Mouse (Mus musculus) spleen, postnatal 10 days (tissue): Measurements from ENCODE around the gene Cyp2s1.

Source experiments
- DNase-seq, 2 experiments: peaks; one replicate each; pipeline ENCODE4 v3.0.0; 2021 to 2022; ENCODE audit warnings: low spot score in 2 of 2

The Cyp2s1 gene

DNA sequence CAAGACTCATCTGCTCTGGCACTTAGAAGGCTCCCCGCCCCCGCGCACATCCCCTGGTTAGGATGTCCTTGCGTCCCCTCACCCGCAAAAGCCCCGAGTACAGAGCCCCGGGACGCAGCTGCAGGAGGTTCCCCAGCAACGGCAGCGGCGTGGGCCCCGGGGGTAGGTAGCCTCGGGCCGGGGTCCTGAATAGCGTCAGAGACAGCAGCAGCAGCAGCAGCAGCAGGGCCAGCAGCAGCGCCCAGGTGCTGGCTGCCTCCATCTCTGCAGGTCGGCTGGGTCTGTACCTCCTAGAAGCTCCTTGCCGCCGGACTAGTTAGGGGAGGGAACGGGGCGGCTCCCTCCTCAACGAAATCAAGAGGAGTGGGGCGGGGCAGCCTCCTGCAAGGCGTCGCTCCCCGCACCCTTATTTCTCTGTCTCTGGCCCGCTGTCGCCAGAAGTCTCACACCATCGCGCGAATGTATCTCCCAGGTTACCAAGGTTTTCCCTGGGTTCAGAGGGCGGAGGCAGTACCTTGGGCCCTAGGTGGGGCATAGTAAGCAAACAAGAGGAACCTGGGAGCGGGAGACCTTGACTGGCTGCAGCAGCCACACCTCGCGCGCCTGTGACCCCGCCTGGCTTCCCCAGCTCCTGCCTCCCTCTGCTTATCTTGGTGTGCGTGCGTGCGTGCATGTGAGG is at the start of gene Cyp2s1:
Gene Cyp2s1 (minus strand): TSS at position 673 of the 679 bp plus-strand sequence.
- peak; percentile 7 to 35 for DNase-seq

DNA sequence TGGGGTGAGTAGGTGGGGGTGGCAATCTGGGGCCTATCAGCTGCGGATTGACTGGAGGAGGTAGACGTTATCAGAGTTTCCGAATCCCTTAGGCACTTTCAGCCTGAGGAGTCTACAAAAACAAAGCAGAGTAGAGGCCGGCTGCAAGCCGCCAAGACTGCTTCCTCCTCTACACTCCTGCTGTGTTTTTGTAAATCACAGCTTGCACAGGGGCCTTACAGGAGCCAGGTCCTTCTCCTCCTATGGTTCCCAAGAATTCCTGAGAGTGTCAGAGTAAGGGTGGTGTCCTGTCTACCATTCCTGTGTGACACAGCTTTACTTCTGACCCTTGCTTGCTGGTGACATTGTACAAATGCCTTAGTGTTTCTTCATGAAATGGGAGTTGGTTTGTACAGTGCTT is 48.1 kb upstream of the Cyp2s1 start:
- DNase-seq = no peak

DNA sequence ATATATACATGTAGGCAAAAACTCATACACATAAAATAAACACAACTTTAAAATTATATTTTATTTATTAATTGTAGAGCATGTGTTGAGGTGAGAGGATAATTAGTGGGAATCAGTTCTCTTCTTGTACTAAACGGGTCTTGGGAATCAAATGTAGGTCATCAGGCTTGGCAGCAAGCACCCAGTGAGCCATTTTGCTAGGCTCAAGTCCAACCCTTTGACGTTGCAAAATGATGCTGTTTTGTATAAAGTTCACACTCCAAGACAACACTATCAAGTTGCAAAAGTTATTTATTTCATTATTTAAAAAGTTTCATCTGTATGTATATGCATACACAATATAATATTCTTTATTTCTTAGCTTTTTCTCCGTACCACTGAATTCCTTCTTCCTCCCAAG is 47.0 kb upstream of the Cyp2s1 start:
- DNase-seq = no peak

DNA sequence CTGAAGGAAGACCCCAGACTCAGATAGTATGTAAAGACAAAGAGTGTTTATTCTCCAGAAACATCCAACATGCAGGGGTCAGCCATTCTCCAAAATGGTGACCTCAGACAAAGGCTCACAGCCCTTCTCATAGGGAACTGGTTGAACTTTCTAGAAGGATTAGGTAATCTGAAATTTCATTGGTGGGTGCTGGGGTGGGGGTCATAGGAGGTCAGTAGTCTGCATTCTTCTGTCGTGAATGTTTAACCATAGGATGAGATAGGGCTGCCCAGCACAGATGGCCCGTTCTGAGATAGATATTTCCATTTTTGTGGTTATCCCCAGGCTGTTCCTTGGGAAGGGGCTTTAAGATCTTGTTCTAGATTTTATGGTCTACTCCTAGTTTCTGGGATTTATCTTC is 45.7 kb upstream of the Cyp2s1 start:
- DNase-seq = no peak

DNA sequence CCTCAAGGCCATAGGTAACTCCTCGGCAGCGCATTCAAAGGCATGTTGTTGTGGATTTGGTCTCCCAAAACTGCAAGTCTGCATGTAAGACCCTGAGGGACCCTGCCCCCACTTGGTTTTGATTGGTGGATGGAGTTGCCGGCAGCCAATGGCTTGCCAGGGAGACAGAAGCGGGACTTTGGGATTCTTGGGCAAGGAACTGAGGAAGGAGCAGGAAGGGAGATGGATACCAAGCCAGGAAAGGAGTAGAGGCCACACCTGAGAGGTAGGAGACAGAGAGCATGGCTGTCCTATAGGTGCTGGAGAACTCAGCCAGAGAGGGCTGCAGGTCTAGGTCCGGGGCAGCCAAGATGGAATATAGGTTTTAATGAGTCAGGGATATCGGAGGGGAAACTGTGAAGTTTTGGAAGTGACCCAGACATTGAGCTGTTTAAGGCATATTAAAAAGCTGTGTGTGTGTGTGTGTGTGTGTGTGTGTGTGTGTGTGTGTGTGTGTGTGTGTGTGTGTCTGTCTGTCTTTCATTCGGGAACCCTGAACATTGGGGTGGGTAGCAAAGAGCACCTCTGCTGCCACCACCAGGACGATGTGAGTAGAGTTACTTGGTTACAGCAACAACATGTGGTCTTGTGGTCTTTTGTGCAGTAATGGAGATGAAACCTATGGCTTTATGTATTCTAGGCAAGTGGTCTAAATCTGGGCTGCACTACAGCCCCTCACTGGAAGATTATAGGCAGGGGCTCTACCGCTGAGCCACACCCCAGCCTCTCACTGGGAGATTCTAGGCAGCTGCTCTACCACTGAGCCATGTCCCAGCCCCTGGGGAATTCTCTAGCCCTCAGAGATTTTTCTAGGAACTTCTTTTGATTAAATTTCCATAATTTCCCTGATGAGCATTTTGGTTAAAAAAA is 43.5 kb upstream of the Cyp2s1 start:
- DNase-seq = no peak

DNA sequence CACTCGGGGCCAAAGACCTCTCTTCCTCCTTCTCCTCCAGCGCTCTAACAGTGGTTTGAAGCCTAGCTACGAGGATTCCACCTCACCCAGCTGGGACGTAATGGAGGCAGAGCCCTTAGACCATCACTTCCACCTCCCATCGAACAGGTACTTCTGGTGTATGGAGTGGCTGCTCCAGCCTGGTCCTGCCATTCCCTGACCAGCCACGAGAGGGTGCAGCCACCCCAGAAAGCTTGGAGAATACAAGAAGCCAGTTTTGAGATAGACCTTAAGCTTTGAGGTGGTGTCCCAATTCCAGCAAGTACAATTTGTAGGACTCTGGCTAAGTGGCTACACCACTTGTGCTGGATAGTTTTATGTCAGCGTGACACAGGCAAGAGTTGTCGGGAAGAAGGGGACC is 38.4 kb upstream of the Cyp2s1 start:
- DNase-seq = peak; percentile 28 to 70

DNA sequence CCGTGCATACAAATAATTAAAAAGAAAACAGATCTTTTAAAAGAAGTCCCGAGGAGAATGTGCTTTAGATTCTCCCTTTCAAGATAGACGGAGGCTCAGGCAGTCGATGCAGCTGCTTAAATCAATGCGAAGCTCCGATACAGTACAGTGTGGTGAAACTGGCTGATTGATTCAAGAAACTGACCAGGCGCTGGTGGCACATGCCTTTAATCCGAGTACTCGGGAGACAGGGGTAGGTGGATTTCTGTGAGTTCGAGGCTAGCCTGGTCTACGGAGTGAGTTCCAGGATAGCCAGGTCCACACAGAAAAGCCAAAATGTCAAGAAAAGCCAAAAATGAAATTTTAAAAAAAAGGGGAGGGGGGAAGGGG is 31.7 kb upstream of the Cyp2s1 start:
- no peak for DNase-seq

DNA sequence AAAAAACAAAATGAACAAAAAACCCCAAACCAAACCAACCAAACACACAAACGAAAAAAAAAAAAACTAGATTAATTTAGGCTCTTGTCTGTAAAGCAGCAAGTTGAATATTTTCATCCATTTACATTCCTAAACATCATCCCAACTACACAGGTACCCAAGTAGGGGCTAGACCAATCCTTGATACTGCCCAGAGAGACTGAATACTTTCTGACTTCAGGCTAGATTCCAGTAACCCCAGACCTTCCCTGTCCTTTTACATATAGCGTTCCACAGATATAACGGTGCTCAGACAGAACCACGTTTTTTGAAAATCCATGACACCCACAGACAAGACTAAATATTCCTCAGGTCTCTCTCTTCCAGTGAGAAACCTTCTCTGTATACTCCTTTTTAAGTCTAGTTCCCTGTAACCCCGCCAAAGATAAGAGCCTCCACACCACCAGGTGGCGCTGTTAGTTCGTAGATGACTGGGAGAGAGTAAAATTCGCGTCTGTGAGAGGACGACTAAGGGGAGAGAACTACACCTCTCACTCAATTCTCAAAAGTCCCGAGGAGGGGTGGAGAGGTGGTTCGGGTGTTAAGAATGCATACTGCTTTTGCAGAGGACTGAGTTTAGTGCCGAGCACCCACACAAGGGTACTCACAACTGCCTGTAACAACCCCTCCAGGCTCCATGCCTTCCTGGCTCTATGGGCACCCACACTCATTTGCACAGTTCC is 31.2 kb upstream of the Cyp2s1 start:
- peak; percentile 54 to 85 for DNase-seq

DNA sequence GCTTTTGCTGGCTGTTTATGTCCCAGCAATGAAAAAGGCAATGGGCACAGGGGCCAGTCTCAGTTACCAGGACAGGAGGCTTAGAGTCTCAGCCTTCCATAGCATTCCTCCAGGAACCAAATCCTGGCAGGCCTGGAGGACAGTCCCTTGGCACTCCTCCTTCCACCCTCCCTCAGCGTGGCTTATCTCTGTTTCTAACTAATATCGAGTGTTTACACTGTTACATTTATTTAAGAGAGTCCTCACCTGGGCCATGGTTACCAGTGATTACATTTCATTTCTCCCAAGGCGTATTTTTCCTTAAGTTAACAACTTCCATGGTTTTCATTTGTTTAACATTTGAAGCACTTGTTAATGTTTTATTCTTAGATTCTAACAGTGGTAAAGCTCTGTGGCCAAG is 28.2 kb upstream of the Cyp2s1 start:
- no peak for DNase-seq

DNA sequence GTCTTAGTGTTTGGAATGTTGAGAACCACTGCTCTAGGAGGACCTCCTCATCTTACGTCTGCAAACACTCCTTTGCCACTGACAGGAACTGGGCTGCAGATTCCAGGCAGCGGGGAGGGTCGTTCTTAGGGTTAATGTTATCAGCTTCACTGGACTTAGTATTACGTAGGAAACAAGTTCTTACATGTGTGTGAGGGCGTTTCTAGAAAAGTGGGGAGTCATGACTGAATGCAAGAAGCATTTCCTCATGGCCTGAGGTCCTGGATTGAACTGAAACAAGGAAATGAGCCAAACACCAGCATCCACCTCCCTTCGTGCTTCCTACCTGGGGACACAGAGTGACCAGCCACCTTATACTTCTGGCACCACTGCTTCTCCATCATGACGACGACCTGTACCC is 27.7 kb upstream of the Cyp2s1 start:
- no peak for DNase-seq

DNA sequence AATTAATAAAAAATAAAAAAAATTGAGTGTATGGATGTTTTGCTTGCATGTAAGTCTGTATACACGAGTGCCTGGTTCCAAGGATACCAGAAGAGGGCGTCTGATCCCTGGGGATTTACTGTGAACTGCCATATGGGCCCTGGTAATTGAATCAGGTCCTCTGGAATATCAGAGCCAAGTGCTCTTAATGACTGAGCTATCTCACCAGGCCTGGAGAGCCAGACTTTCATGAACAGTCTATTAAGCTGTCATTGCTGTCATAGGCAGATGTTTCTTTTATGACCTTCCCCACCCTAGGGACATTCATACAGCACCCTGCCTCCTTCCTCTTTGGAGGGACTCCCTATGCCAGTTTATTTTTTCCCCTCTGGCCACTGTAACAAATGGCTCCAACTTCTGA is 26.8 kb upstream of the Cyp2s1 start:
- DNase-seq = no peak

DNA sequence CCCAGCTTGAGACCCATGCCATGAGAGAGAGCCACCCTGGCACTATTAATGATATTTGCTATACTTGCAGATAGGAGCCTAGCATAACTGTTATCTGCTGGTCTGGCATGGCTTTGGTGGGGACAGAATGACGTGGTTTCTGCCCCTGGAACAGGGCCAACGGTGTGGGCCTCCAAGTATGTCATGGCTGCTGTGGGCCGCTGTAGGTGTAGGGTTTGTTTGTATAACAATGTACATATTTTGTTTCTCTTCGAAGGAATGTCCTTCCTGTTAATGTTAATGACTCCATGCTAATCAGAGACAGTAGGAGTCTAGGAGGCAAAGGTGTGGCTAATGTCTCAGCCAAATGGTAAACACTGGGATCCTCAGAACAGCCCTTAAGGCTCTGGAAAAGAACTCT is 24.2 kb upstream of the Cyp2s1 start:
- DNase-seq = no peak

DNA sequence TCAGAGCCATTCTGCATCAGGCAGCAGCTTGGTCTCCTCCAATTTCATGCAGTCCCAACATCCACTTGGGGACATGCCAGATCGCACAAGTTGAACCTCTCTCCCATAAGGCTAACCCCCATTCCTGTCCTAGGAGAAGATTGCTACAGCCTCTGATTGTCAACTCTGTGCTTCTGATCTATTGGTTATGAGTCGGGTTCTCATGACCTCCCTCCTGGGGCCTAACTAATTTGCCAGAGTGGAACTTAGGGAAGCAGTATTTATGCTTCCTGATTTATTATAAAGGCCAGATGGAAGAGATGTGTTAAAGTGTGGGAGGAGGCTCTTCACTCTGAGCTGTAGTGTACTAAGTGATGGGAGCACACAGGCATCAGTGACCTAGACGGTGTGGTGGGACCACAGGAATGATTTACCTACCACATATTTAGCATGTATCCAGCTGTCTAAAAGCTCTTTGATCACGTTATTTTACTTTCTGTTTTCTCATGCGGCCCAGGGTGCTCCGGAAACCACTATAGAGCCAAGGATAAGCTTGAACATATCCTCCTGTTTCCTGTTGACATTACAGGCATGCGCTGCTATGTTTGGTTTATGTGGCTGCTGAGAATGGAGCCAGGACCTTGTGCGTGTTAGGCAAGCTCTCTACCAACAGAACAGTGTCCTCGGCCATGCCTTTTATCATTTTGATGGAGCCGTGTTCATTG is 18.6 kb upstream of the Cyp2s1 start:
- DNase-seq = no peak

DNA sequence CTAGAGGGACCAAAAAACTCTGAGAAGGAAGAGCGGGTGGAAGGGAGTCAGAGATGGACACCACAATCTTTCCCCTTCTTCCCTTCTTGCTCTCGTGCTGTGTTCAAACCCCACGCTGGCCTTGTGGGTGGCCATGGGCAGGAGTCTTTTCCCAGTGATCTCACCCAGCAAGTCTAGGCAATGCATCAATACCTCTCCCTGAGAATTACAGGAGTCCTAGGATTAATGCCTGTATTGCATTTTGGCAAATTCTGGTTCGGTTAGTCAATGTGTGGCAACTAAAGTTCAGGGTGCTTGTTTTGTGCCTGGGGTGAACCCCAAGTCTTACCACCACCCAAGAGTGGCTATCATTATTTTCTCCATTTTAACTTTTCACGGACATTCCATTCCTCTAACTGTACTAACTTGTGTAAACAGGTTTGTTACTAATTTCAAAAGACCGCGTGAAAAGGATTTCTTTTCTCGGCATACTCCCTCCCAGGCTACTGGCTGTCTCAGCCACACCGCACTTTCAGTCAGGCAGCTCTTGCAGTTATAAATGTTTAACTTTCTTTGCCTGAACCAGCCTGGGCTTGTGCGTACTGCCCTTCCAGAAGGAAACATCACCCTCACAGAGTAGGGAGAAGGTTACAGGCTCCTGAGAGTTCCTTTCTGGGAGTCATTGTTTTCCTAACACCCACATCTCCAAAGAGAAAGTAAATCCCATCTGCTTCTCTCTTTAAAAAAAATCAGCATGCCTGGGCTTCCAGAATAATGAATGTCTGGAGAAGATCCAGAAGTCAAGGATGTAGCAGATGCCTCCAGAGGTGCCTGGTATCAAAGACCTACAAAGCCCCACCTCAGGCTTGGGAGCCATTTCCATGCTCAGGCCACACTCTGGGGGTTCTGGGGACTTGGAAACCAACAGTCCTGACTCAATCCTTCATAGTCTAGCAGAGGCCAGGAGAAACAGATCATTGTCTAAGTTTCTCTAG is 15.1 kb upstream of the Cyp2s1 start:
- DNase-seq = no peak

DNA sequence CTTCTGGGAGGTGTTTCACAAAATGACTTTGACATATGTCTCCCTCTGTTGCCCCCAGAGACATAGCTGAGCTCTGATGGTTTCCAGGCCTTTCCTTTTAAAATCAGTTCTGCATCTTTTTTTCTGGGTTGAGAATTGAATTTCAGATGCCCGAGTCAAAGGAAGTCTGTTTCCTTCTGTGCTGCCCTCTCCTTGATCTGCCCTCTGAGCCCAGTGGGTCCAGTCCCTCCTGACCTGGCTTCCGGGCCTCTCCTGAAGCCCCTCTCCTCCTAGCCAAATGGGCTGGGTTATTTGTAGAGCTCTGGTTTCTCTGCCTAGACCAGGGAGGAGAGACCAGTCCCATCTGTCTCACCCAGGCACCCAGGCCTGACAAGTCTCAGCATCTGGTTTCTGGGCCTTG is 13.5 kb upstream of the Cyp2s1 start:
- DNase-seq = no peak

DNA sequence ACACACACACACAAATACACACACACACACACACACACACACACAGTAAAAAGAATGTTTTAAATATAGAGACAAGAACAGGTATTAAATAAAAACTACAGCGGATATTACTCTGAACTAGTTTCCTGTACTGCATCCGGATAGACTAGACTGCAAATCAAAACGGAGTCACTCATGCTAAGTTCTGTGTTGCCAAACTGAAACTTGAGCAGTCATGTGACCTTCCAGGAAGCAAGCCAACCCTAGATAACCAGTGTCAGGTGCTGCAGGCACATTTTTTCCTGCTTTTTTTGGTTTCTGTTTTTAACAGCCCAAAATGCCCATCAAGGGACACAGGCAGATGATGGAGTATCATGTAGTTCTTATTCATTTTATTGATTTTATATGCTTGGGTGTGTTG is 10.5 kb upstream of the Cyp2s1 start:
- no peak for DNase-seq

DNA sequence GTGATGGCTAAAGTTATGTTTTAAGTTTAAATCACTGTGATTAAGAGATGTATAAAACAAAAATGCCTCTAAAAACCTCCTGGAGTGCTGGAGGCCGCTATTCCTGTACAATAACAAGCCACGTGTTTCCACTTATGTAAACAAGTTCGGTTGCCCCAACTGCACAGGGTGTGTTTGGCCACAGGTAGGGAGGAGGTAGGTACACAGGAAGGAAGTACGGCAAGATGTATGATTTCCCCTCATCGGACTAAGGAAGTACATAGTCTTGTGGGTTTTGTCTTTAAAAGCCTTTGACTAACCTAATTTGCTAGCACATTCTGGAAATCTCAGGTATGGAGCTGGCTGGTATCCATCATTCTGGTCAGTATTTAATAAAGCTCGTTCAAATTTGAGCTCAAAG is 9.3 kb upstream of the Cyp2s1 start:
- no peak for DNase-seq

DNA sequence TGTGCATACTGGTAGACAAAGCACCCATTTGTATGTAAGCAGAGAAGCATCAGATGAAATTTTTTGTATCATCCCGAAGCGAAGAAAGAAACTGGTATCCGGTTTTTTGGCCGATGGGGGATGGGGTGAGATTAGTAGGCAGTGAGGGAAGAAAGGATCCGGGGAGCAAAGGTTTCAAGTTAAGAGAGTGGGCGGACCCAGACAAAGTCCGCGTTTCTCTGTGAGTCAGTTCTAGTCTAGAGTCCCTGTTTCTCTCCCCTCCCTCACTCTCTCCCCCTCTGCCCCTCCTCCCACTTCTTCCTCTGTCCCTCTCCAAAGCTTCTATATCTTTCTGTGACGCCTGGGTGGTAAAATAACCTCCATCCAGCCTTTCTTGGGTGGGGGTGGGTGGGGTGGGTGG is 8.3 kb upstream of the Cyp2s1 start:
- DNase-seq = no peak

DNA sequence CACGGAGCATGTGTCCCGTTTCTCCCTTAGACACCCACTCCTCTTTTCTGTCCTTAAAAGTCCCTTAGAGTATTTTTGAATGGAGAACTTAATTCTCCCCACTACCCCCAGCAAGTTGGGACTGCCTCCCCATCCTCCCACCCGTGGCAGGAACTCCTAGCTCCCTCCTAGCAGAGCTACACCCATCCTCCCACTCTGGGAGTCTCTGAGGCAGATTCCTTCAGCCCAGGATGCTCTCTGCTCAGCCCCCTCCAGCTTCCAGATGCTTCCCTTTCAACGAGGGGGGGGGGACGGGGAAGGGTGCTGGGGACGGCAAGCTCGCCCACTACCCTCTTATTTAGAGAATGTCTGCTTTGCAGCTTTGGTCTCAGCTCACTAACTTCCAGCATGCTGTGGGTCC is 1.1 kb downstream of the Cyp2s1 start:
- DNase-seq = no peak

DNA sequence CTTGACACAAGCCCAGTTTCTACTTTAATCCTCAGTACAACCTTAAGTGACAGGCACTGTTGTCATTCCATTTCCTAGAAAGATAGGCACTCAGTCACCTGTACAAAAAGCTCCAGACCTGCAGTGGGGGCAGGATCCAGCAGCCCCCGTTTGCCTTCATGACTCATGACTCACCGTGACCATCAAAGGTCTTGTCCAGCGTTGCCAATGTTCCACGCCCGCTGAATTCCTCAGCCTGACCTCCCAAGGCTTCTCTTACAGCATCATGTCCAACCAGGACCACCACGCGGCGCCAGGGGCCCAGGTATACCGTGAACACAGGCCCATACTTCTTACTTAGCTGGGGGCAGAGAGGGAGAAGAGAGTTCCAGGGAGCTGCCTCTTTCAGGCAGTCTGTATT is 2.0 kb downstream of the Cyp2s1 start:
- no peak for DNase-seq

DNA sequence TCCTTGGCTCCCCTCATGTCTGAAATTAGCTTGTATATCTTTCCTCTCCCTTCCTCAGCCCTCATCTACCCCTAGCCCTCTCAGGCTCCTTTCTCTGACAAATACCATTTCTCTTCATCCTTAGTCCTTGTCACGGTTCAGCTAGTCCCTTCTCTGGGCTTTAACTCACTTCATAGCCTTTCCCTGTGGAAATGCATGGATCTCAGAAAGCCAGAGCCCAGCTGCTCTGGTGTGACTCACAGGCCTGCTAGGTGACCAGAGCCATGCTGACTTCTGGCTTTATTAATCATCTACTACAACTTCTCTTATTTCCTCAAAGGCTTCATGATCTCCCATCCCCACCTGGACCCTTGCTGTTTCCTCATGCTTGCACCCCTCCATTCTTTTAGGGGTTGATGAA is 4.5 kb downstream of the Cyp2s1 start:
- no peak for DNase-seq
